Mouse (Mus musculus): ENCODE results near the gene Ttc21a. TPM values are rescaled to one million over a fixed set of nuclear protein-coding genes. Genes with fewer than 3 reads are reported as not detected.
"Not testable (repeated sequence)": the region's sequence is repeated elsewhere in the genome, so short reads cannot be mapped to it uniquely, and the experiment has no call there.

Gene Ttc21a
- polyA plus RNA-seq, 1 experiment = 5.0 TPM

GRCm38 (mm10) chr9:120011533-120011932, 74.1 kb downstream of the Ttc21a start:
- under 1% methylated on average over 10 of the region's 10 CpGs for WGBS
- TF ChIP-seq POLR2A (IDR thresholded peaks at IDR 0.05; ENCODE audit: borderline replicate concordance, control insufficient read depth, low read depth, low read length) = no peak
- TF ChIP-seq CTCF (IDR thresholded peaks at IDR 0.05; ENCODE audit: control insufficient read depth, insufficient read depth, low read length) = peak; percentile 57
- H3K27ac ChIP-seq (ENCODE audit: control insufficient read depth, insufficient read depth, low read depth, low read length, poor library complexity) = no peak overlapping the region
- H3K4me3 ChIP-seq (replicated peaks; ENCODE audit: control insufficient read depth, low read depth, low read length) = peak overlapping the region; percentile 22
- no peaks in the 10 kb centered on the region; the same call in 1 of the 2 replicates for H3K4me1 ChIP-seq (ENCODE audit: control insufficient read depth, insufficient read depth, low read length)

DNA sequence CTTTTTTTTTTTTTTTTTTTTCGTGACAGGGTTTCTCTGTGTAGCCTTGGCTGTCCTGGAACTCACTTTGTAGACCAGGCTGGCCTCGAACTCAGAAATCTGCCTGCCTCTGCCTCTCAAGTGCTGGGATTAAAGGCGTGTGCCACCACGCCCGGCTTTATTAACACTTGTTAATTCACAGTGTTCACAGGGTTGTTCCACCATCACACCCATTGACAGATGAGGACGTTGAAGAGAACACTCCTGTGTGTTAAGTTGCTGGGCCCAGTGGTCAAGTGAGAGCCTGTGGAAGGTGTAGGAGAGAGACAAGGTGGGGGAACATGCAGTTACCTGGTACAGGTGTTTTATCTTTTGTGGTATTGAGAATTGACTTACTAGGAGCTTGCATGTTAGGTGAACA, 74.8 kb downstream of the Ttc21a start:
- WGBS = 70% methylated on average over 6 of the region's 6 CpGs
- H3K4me3 ChIP-seq (replicated peaks; ENCODE audit: control insufficient read depth, low read depth, low read length); H3K27ac ChIP-seq (ENCODE audit: control insufficient read depth, insufficient read depth, low read depth, low read length, poor library complexity); H3K4me1 ChIP-seq (ENCODE audit: control insufficient read depth, insufficient read depth, low read length): not testable (repeated sequence)

GRCm38 (mm10) chr9:120012781-120013180, 75.4 kb downstream of the Ttc21a start:
- no peak overlapping the region for H3K4me3 ChIP-seq (replicated peaks; ENCODE audit: control insufficient read depth, low read depth, low read length)
- 78% methylated on average over 5 of the region's 5 CpGs for WGBS
- no peaks in the 10 kb centered on the region; the same call in 1 of the 2 replicates for H3K4me1 ChIP-seq (ENCODE audit: control insufficient read depth, insufficient read depth, low read length)
- H3K27ac ChIP-seq (ENCODE audit: control insufficient read depth, insufficient read depth, low read depth, low read length, poor library complexity) = no peak overlapping the region
- TF ChIP-seq POLR2A (IDR thresholded peaks at IDR 0.05; ENCODE audit: borderline replicate concordance, control insufficient read depth, low read depth, low read length) = no peak
- TF ChIP-seq CTCF (IDR thresholded peaks at IDR 0.05; ENCODE audit: control insufficient read depth, insufficient read depth, low read length) = no peak

- WGBS = 77% methylated on average over 11 of the region's 11 CpGs
- TF ChIP-seq POLR2A (IDR thresholded peaks at IDR 0.05; ENCODE audit: borderline replicate concordance, control insufficient read depth, low read depth, low read length) (no peak), CTCF (IDR thresholded peaks at IDR 0.05; ENCODE audit: control insufficient read depth, insufficient read depth, low read length) (no peak)
- Histone ChIP-seq H3K4me3 (replicated peaks; ENCODE audit: control insufficient read depth, low read depth, low read length) (no peak overlapping the region), H3K27ac (ENCODE audit: control insufficient read depth, insufficient read depth, low read depth, low read length, poor library complexity) (no peak overlapping the region), H3K4me1 (ENCODE audit: control insufficient read depth, insufficient read depth, low read length) (no peaks in the 10 kb centered on the region; the same call in 1 of the 2 replicates)
Observed at GRCm38 (mm10) chr9:120013251-120013820, 75.9 kb downstream of the Ttc21a start.

DNA sequence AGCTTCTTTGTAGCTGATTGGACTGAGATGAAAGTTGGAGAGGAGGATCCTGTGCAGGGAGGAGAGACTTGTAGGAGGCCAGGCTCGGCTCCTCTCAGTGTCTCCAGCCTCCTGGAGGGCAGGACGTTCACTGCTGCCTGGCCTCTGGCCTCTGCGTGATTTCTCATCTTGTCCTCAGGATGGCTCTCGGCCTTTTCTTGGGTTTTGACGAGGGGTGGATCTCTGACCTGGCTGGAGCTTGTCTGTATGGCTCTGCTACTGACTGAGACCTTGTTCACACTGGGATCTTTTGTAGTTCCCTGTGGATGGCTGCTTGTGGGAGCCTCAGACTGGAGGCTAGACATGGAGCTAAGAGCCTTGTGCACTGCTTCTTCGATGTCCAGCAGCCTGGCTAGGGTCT, 77.4 kb downstream of the Ttc21a start:
- TF ChIP-seq CTCF (IDR thresholded peaks at IDR 0.05; ENCODE audit: control insufficient read depth, insufficient read depth, low read length) (no peak), POLR2A (IDR thresholded peaks at IDR 0.05; ENCODE audit: borderline replicate concordance, control insufficient read depth, low read depth, low read length) (no peak)
- Histone ChIP-seq H3K27ac (ENCODE audit: control insufficient read depth, insufficient read depth, low read depth, low read length, poor library complexity) (no peak overlapping the region), H3K4me3 (replicated peaks; ENCODE audit: control insufficient read depth, low read depth, low read length) (no peak overlapping the region), H3K4me1 (ENCODE audit: control insufficient read depth, insufficient read depth, low read length) (no peaks in the 10 kb centered on the region; the same call in 1 of the 2 replicates)
- 89% methylated on average over 6 of the region's 6 CpGs for WGBS

DNA sequence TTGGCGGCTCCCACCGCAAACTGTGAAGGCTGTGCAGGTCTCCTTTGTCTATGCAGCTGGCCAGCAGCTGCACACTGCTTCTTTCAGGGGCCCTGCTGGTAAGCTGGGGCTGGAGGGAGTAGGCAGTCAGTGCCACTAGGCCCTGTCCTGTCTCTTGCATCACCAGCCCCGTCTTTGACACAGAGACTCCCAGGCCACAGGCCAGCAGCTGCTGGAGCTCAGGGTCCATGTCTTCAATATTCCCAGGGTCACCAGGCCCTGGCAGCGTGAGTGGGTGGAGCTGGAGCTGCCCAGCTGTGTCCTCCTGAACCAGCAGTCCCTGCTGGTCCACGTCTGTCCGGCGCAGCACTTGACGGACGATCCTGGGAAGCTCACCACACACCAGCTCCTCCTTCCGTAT, 79.5 kb downstream of the Ttc21a start:
- 77% methylated on average over 10 of the region's 10 CpGs for WGBS
- Histone ChIP-seq H3K4me1 (ENCODE audit: control insufficient read depth, insufficient read depth, low read length) (no peaks in the 10 kb centered on the region), H3K4me3 (replicated peaks; ENCODE audit: control insufficient read depth, low read depth, low read length) (no peak overlapping the region), H3K27ac (ENCODE audit: control insufficient read depth, insufficient read depth, low read depth, low read length, poor library complexity) (no peak overlapping the region)
- no peak for TF ChIP-seq POLR2A (IDR thresholded peaks at IDR 0.05; ENCODE audit: borderline replicate concordance, control insufficient read depth, low read depth, low read length)
- no peak for TF ChIP-seq CTCF (IDR thresholded peaks at IDR 0.05; ENCODE audit: control insufficient read depth, insufficient read depth, low read length)

Other genes starting within 250 kb of the Ttc21a start
- not detected in 2 replicates for gene Scn10a, start 218.3 kb upstream of the Ttc21a start, polyA plus RNA-seq (2011; ENCODE audit: insufficient read depth, insufficient read length, low replicate concordance, missing spikeins)
- gene Scn11a, start 112.2 kb upstream of the Ttc21a start, polyA plus RNA-seq (2011; ENCODE audit: insufficient read depth, insufficient read length, low replicate concordance, missing spikeins) = not detected in 2 replicates
- gene Wdr48, start 42.7 kb upstream of the Ttc21a start, polyA plus RNA-seq (2011; ENCODE audit: insufficient read depth, insufficient read length, low replicate concordance, missing spikeins) = 18.8 and 22.3 TPM in 2 replicates
- 2.7 and 4.6 TPM in 2 replicates for gene Gorasp1, start within 50 bp of the Ttc21a start, polyA plus RNA-seq (2011; ENCODE audit: insufficient read depth, insufficient read length, low replicate concordance, missing spikeins)
- 6.4 and 19.5 TPM in 2 replicates for gene Csrnp1, start 47.1 kb downstream of the Ttc21a start, polyA plus RNA-seq (2011; ENCODE audit: insufficient read depth, insufficient read length, low replicate concordance, missing spikeins)
- not detected in 2 replicates for gene Xirp1, start 86.0 kb downstream of the Ttc21a start, polyA plus RNA-seq (2011; ENCODE audit: insufficient read depth, insufficient read length, low replicate concordance, missing spikeins)
- 0.97 and 2.7 TPM in 2 replicates for gene Cx3cr1, start 132.3 kb downstream of the Ttc21a start, polyA plus RNA-seq (2011; ENCODE audit: insufficient read depth, insufficient read length, low replicate concordance, missing spikeins)
- not detected in 2 replicates for gene Ccr8, start 154.5 kb downstream of the Ttc21a start, polyA plus RNA-seq (2011; ENCODE audit: insufficient read depth, insufficient read length, low replicate concordance, missing spikeins)
- gene Slc25a38, start 172.8 kb downstream of the Ttc21a start, polyA plus RNA-seq (2011; ENCODE audit: insufficient read depth, insufficient read length, low replicate concordance, missing spikeins) = 111 and 154 TPM in 2 replicates
- gene Rpsa, start 190.1 kb downstream of the Ttc21a start, polyA plus RNA-seq (2011; ENCODE audit: insufficient read depth, insufficient read length, low replicate concordance, missing spikeins) = 1,523 and 1,859 TPM in 2 replicates
- gene Mobp, start 212.1 kb downstream of the Ttc21a start, polyA plus RNA-seq (2011; ENCODE audit: insufficient read depth, insufficient read length, low replicate concordance, missing spikeins) = 7.3 TPM in 1 of 2 replicates, not detected in the other